Mouse (Mus musculus): ENCODE measurements at regions not wholly inside any gene's neighbourhood (a gene's known extent, or its start where the extent isn't known, plus 50 kb on each side); places are given as distances from the start of the nearest gene placed in this dataset.

DNA sequence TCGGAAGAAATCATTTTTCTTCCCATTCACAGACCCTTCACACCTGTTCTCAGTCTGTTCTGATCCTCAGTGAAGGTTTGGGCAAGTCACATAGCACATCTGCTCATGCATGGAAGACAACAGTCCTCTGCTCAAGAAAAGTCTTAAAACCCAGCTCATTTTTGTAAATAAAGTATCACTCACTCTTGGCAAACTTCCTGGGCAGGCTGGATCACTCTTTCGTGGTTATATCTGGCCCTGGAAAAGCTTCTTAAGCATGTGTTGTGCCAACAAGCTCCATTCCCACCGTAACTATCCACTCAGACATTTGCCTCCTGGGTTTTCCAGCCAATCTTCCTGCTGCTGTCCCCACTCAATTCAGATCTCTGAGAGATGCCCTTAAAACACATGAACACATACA, 103.2 kb upstream of the Cep85l start:
- no peak overlapping the region for H3K4me3 ChIP-seq (ENCODE audit: low read depth, low read length)
- no peaks in the 10 kb centered on the region for H3K4me1 ChIP-seq (ENCODE audit: control insufficient read depth, insufficient read depth, low read length)
- no peak for ATAC-seq (replicated peaks; ENCODE audit: insufficient number of reproducible peaks, low FRiP score, low TSS enrichment)
- H3K4me2 ChIP-seq, result no peak overlapping the region
- no peak overlapping the region for H3K9ac ChIP-seq (ENCODE audit: low read depth, low read length)
- H3K27ac ChIP-seq (ENCODE audit: low read depth, low read length), result no peak overlapping the region
- no peaks in the 10 kb centered on the region for H3K36me3 ChIP-seq (ENCODE audit: control insufficient read depth, insufficient read depth, low read length)
- H3K9me3 ChIP-seq (replicated peaks; ENCODE audit: control insufficient read depth, low read length), result no peaks in the 10 kb centered on the region
- WGBS (ENCODE audit: insufficient replicate concordance), result 67% methylated on average over 3 of the region's 3 CpGs
- no peaks in the 10 kb centered on the region for H3K27me3 ChIP-seq (ENCODE audit: control insufficient read depth, insufficient read depth, low read length)

- ATAC-seq (replicated peaks; ENCODE audit: insufficient number of reproducible peaks, low FRiP score, low TSS enrichment), result no peak
- Histone ChIP-seq H3K4me2 (no peak overlapping the region), H3K9me3 (replicated peaks; ENCODE audit: control insufficient read depth, low read length) (peaks cover 8% of the 10 kb centered on the region), H3K9ac (ENCODE audit: low read depth, low read length) (no peak overlapping the region), H3K36me3 (ENCODE audit: control insufficient read depth, insufficient read depth, low read length) (no peaks in the 10 kb centered on the region), H3K27me3 (ENCODE audit: control insufficient read depth, insufficient read depth, low read length) (no peaks in the 10 kb centered on the region), H3K27ac (ENCODE audit: low read depth, low read length) (no peak overlapping the region), H3K4me1 (ENCODE audit: control insufficient read depth, insufficient read depth, low read length) (no peaks in the 10 kb centered on the region), H3K4me3 (ENCODE audit: low read depth, low read length) (no peak overlapping the region)
- WGBS (ENCODE audit: insufficient replicate concordance), result 90% methylated on average over 3 of the region's 3 CpGs
These were observed 90.5 kb upstream of the Cep85l start for GRCm38 (mm10) chr10:53470200-53470599.

DNA sequence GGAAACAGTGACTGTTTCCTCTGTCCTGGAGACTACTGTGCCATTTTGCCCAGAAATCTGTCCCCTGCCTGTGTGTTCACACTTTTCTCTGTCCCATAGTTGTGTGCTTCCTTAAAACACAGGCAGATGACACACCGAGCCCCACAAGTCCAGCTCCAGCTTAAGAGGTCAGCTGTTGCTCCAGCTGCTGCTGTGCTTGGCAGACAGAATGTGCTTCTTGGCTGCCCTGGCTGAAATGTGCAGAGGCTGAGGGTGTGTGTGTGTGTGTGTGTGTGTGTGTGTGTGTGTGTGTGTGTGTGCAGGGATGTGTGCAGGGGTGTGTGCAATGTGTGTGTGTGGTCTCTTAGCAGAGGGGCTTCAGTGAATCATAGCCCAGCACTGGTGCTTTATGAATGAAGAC, 89.9 kb upstream of the Cep85l start:
- Histone ChIP-seq H3K9ac (ENCODE audit: low read depth, low read length) (no peak overlapping the region), H3K4me3 (ENCODE audit: low read depth, low read length) (no peak overlapping the region), H3K4me2 (no peak overlapping the region), H3K4me1 (ENCODE audit: control insufficient read depth, insufficient read depth, low read length) (peaks cover 2% of the 10 kb centered on the region; the same call in 1 of the 2 replicates), H3K9me3 (replicated peaks; ENCODE audit: control insufficient read depth, low read length) (peaks cover 8% of the 10 kb centered on the region), H3K36me3 (ENCODE audit: control insufficient read depth, insufficient read depth, low read length) (no peaks in the 10 kb centered on the region), H3K27ac (ENCODE audit: low read depth, low read length) (no peak overlapping the region), H3K27me3 (ENCODE audit: control insufficient read depth, insufficient read depth, low read length) (no peaks in the 10 kb centered on the region)
- ATAC-seq (replicated peaks; ENCODE audit: insufficient number of reproducible peaks, low FRiP score, low TSS enrichment), result no peak
- 71% methylated on average over 1 of the region's 1 CpGs for WGBS (ENCODE audit: insufficient replicate concordance)

- Histone ChIP-seq H3K27me3 (ENCODE audit: control insufficient read depth, insufficient read depth, low read length) (no peaks in the 10 kb centered on the region), H3K4me3 (ENCODE audit: low read depth, low read length) (no peak overlapping the region), H3K27ac (ENCODE audit: low read depth, low read length) (no peak overlapping the region), H3K4me2 (no peak overlapping the region), H3K9ac (ENCODE audit: low read depth, low read length) (no peak overlapping the region), H3K4me1 (ENCODE audit: control insufficient read depth, insufficient read depth, low read length) (peaks cover 3% of the 10 kb centered on the region; the same call in 1 of the 2 replicates), H3K36me3 (ENCODE audit: control insufficient read depth, insufficient read depth, low read length) (no peaks in the 10 kb centered on the region), H3K9me3 (replicated peaks; ENCODE audit: control insufficient read depth, low read length) (peaks cover 8% of the 10 kb centered on the region)
- ATAC-seq (replicated peaks; ENCODE audit: insufficient number of reproducible peaks, low FRiP score, low TSS enrichment), result no peak
- WGBS (ENCODE audit: insufficient replicate concordance), result 74% methylated on average over 3 of the region's 3 CpGs
These were observed 88.5 kb upstream of the Cep85l start for GRCm38 (mm10) chr10:53468293-53468545.

DNA sequence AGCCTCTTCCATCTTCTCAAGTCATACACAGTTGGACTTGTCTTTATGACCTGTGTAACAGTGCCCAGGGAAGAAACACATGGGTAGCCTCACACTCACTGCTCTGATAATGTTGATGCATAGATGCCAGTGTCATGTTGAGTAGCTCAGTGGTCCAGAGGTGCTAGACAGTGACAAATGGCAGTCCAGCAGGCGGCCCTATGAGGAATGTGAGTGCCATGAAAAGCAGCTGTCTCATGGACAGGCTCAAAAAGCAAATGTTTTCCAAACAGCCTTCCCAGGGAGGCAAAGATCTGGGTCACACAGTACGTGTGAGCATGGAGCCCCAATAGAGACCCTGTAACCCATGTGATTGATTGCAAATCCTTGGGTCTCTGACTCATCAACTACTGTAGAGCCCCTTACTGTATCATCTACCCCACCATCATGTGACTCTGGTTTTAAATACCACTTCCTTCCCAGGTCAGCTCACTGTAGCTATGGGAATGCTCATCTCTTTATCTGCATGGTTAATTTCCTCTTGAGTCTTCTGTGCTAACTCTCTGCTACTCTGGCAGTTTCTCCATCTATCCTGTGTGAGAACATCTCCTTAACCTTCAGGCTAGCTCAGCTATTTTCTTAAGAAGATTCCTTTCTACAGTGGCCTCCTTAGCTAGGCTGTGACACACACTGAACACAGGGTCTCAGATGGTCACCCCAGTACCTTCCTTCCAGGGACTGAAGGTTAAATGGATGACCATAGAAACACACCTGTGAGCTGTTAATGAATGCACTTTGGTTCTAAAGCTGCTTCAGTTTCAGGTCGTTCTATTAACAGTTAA, 87.9 kb upstream of the Cep85l start:
- H3K36me3 ChIP-seq (ENCODE audit: control insufficient read depth, insufficient read depth, low read length), result no peaks in the 10 kb centered on the region
- H3K9ac ChIP-seq (ENCODE audit: low read depth, low read length), result no peak overlapping the region
- H3K4me1 ChIP-seq (ENCODE audit: control insufficient read depth, insufficient read depth, low read length), result peaks cover 6% of the 10 kb centered on the region
- H3K27me3 ChIP-seq (ENCODE audit: control insufficient read depth, insufficient read depth, low read length), result no peaks in the 10 kb centered on the region
- H3K27ac ChIP-seq (ENCODE audit: low read depth, low read length), result no peak overlapping the region
- H3K4me2 ChIP-seq, result no peak overlapping the region
- H3K9me3 ChIP-seq (replicated peaks; ENCODE audit: control insufficient read depth, low read length), result peaks cover 8% of the 10 kb centered on the region
- no peak for ATAC-seq (replicated peaks; ENCODE audit: insufficient number of reproducible peaks, low FRiP score, low TSS enrichment)
- 68% methylated on average over 3 of the region's 3 CpGs for WGBS (ENCODE audit: insufficient replicate concordance)
- H3K4me3 ChIP-seq (ENCODE audit: low read depth, low read length), result no peak overlapping the region

GRCm38 (mm10) chr10:53466851-53467250, 87.1 kb upstream of the Cep85l start:
- no peaks in the 10 kb centered on the region for H3K36me3 ChIP-seq (ENCODE audit: control insufficient read depth, insufficient read depth, low read length)
- H3K27ac ChIP-seq (ENCODE audit: low read depth, low read length), result no peak overlapping the region
- no peaks in the 10 kb centered on the region for H3K27me3 ChIP-seq (ENCODE audit: control insufficient read depth, insufficient read depth, low read length)
- no peak overlapping the region for H3K4me3 ChIP-seq (ENCODE audit: low read depth, low read length)
- H3K4me2 ChIP-seq, result no peak overlapping the region
- H3K4me1 ChIP-seq (ENCODE audit: control insufficient read depth, insufficient read depth, low read length), result peaks cover 12% of the 10 kb centered on the region
- WGBS (ENCODE audit: insufficient replicate concordance), result 70% methylated on average over 1 of the region's 1 CpGs
- no peak overlapping the region for H3K9ac ChIP-seq (ENCODE audit: low read depth, low read length)
- no peak for ATAC-seq (replicated peaks; ENCODE audit: insufficient number of reproducible peaks, low FRiP score, low TSS enrichment)
- H3K9me3 ChIP-seq (replicated peaks; ENCODE audit: control insufficient read depth, low read length), result peaks cover 5% of the 10 kb centered on the region

- Histone ChIP-seq H3K4me2 (no peak overlapping the region), H3K9me3 (replicated peaks; ENCODE audit: control insufficient read depth, low read length) (0 out of 2 replicates have a peak, but pooled peaks cover 2% of the 10 kb centered on the region), H3K4me3 (ENCODE audit: low read depth, low read length) (no peak overlapping the region), H3K36me3 (ENCODE audit: control insufficient read depth, insufficient read depth, low read length) (no peaks in the 10 kb centered on the region), H3K27ac (ENCODE audit: low read depth, low read length) (no peak overlapping the region), H3K27me3 (ENCODE audit: control insufficient read depth, insufficient read depth, low read length) (no peaks in the 10 kb centered on the region), H3K4me1 (ENCODE audit: control insufficient read depth, insufficient read depth, low read length) (peaks cover 12% of the 10 kb centered on the region), H3K9ac (ENCODE audit: low read depth, low read length) (no peak overlapping the region)
- no peak for ATAC-seq (replicated peaks; ENCODE audit: insufficient number of reproducible peaks, low FRiP score, low TSS enrichment)
- WGBS (ENCODE audit: insufficient replicate concordance), result 78% methylated on average over 6 of the region's 6 CpGs
These were observed 86.5 kb upstream of the Cep85l start for GRCm38 (mm10) chr10:53466261-53466660.

- Histone ChIP-seq H3K36me3 (ENCODE audit: control insufficient read depth, insufficient read depth, low read length) (no peaks in the 10 kb centered on the region), H3K4me1 (ENCODE audit: control insufficient read depth, insufficient read depth, low read length) (peaks cover 16% of the 10 kb centered on the region), H3K9me3 (replicated peaks; ENCODE audit: control insufficient read depth, low read length) (no peaks in the 10 kb centered on the region), H3K4me2 (no peak overlapping the region), H3K27ac (ENCODE audit: low read depth, low read length) (no peak overlapping the region), H3K9ac (ENCODE audit: low read depth, low read length) (no peak overlapping the region), H3K4me3 (ENCODE audit: low read depth, low read length) (no peak overlapping the region), H3K27me3 (ENCODE audit: control insufficient read depth, insufficient read depth, low read length) (no peaks in the 10 kb centered on the region)
- no peak for ATAC-seq (replicated peaks; ENCODE audit: insufficient number of reproducible peaks, low FRiP score, low TSS enrichment)
These were observed 84.8 kb upstream of the Cep85l start for GRCm38 (mm10) chr10:53464581-53464980.

- Histone ChIP-seq H3K4me1 (ENCODE audit: control insufficient read depth, insufficient read depth, low read length) (peaks cover 16% of the 10 kb centered on the region), H3K4me2 (no peak overlapping the region), H3K9ac (ENCODE audit: low read depth, low read length) (no peak overlapping the region), H3K36me3 (ENCODE audit: control insufficient read depth, insufficient read depth, low read length) (no peaks in the 10 kb centered on the region), H3K27me3 (ENCODE audit: control insufficient read depth, insufficient read depth, low read length) (no peaks in the 10 kb centered on the region), H3K4me3 (ENCODE audit: low read depth, low read length) (no peak overlapping the region), H3K27ac (ENCODE audit: low read depth, low read length) (no peak overlapping the region), H3K9me3 (replicated peaks; ENCODE audit: control insufficient read depth, low read length) (no peaks in the 10 kb centered on the region)
- WGBS (ENCODE audit: insufficient replicate concordance), result 56% methylated on average over 6 of the region's 6 CpGs
- ATAC-seq (replicated peaks; ENCODE audit: insufficient number of reproducible peaks, low FRiP score, low TSS enrichment), result no peak
These were observed 84.3 kb upstream of the Cep85l start for GRCm38 (mm10) chr10:53464006-53464405.

Data from heart, embryonic 11.5 days (tissue).